Mouse (Mus musculus) lung, postnatal 25 days (tissue): ENCODE results near the gene Olfr324.

ENCODE experiments used
- DNase-seq: peaks from one replicate; pipeline ENCODE4 v3.0.0; 2022; ENCODE audit warnings: low spot score

Gene Olfr324

DNA sequence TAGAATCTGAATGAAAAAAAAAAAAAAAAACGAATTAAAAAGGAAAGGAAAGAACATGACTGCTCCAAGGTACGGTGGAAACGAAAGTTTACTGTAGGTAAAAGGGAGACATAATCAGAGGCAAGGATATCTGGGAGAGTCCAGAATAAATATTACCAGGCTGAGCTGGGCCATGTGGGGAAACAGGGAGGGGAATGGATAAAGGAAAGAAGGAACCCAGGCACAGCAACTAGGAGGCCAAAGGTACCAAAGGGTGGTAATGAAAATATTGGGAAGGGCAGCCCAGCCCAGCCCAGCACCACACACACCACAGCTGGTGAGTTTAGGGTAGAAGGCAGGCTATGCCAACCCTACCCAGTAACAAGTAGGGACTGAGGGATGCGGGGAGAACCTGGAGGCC lies 40.0 kb downstream of the Olfr324 start:
- DNase-seq, result no peak

- DNase-seq, result peak; percentile 7
These were observed 41.6 kb downstream of the Olfr324 start for GRCm38 (mm10) chr11:58636376-58636977.

DNA sequence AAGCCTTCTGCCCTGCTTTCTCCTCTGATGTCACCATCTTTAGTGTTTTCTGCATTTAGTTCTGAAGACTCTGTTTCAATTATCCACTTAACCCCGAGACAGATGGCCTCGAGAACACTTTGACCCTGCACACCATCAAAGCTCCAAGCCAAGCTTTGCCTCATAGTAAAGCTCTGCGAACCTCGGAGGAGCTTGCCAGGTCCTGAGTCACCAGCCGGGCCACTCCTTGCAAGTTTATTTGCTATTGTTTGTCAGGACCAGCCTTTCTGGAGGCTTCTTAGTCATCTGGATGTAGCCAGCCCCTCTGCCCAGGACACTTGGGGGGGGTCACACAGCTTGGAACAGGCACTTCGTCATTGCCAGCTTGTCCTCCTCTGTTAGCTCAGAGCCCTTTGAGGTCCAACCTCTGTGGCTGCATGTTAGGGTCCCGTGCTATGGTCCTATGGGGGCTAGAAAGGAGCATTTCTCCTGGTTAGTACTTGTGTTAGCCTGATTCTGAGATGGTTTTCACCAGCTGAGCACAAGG lies 43.3 kb downstream of the Olfr324 start:
- DNase-seq, result no peak

- no peak for DNase-seq
These were observed 45.5 kb downstream of the Olfr324 start, which contains the start of gene Trim58 for GRCm38 (mm10) chr11:58640272-58640867. Gene Trim58 (plus strand): TSS chr11:58640465.

- DNase-seq, result no peak
These were observed 46.1 kb downstream of the Olfr324 start for GRCm38 (mm10) chr11:58641057-58641456.

- no peak for DNase-seq
These were observed 46.9 kb downstream of the Olfr324 start for GRCm38 (mm10) chr11:58641638-58642358.

DNA sequence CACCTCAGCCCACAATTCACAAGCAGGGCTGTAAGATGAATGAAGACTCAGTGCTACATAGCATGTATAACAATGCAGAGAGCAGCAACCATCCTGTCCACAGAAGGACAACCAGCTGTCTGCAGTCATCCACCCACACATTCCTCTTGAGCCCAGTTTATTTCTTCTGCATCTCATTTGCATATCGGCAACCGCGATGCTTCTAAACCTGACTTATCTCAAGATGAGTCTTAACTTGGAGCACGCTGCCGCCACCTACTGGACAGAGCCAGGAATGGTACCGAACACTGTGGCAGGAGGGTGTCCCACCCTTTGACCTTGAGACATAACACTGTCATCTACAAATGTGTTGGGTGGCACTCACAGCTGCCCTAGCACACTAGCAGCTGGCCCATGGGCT lies 48.4 kb downstream of the Olfr324 start:
- no peak for DNase-seq
